Mouse (Mus musculus): ENCODE measurements around the gene Lamp3. TPM values are rescaled to one million over a fixed set of nuclear protein-coding genes. Genes with fewer than 3 reads are reported as not detected.
"Not testable (repeated sequence)": the region's sequence is repeated elsewhere in the genome, so short reads cannot be mapped to it uniquely, and the experiment has no call there.

Lamp3 gene
- 0.04 TPM in 2 replicates for polyA plus RNA-seq (2014; fragmentation: Nextera tagmentation; extraction: Ambion mirVana)

GRCm38 (mm10) chr16:19706216-19706615 lies at the start of gene Lamp3:
TSS of gene Lamp3 (minus strand) at chr16:19706375.
- no peaks in the 10 kb centered on the region for H3K4me1 ChIP-seq (ENCODE audit: control insufficient read depth, insufficient read depth, low read length)
- no peak for ATAC-seq (ENCODE audit: low FRiP score)
- H3K9ac ChIP-seq (ENCODE audit: low read length): no peak within 1 kb of the TSS
- no peaks in the 10 kb centered on the region for H3K36me3 ChIP-seq (ENCODE audit: control insufficient read depth, insufficient read depth, low read length)
- no peak for DNase-seq (ENCODE audit: low spot score, missing footprints)
- H3K27me3 ChIP-seq (ENCODE audit: control insufficient read depth, insufficient read depth, low read length): no peaks in the 10 kb centered on the region
- H3K4me2 ChIP-seq: no peak within 1 kb of the TSS
- no peak within 1 kb of the TSS for H3K4me3 ChIP-seq (ENCODE audit: low read depth, low read length)
- no peak within 1 kb of the TSS for H3K27ac ChIP-seq (ENCODE audit: low read depth, low read length)
- H3K9me3 ChIP-seq (ENCODE audit: control insufficient read depth, low read length): no peaks in the 10 kb centered on the region

GRCm38 (mm10) chr16:19732896-19733295 lies 26.7 kb upstream of the Lamp3 start:
- no peaks in the 10 kb centered on the region for H3K4me1 ChIP-seq (ENCODE audit: control insufficient read depth, insufficient read depth, low read length)
- no peak overlapping the region for H3K4me3 ChIP-seq (ENCODE audit: low read depth, low read length)
- no peak overlapping the region for H3K4me2 ChIP-seq
- no peak overlapping the region for H3K27ac ChIP-seq (ENCODE audit: low read depth, low read length)
- ATAC-seq (ENCODE audit: low FRiP score) (no peak), DNase-seq (ENCODE audit: low spot score, missing footprints) (no peak)
- H3K9me3 ChIP-seq (ENCODE audit: control insufficient read depth, low read length): no peaks in the 10 kb centered on the region
- H3K9ac ChIP-seq (ENCODE audit: low read length): no peak overlapping the region
- 89% methylated on average over 1 of the region's 1 CpGs for WGBS
- no peaks in the 10 kb centered on the region for H3K27me3 ChIP-seq (ENCODE audit: control insufficient read depth, insufficient read depth, low read length)
- H3K36me3 ChIP-seq (ENCODE audit: control insufficient read depth, insufficient read depth, low read length): no peaks in the 10 kb centered on the region

- 48% methylated on average over 2 of the region's 2 CpGs for WGBS
- not testable (repeated sequence) for H3K4me1 ChIP-seq (ENCODE audit: control insufficient read depth, insufficient read depth, low read length); H3K27ac ChIP-seq (ENCODE audit: low read depth, low read length); DNase-seq (ENCODE audit: low spot score, missing footprints); H3K4me2 ChIP-seq; ATAC-seq (ENCODE audit: low FRiP score); H3K4me3 ChIP-seq (ENCODE audit: low read depth, low read length); H3K27me3 ChIP-seq (ENCODE audit: control insufficient read depth, insufficient read depth, low read length); H3K9ac ChIP-seq (ENCODE audit: low read length); H3K36me3 ChIP-seq (ENCODE audit: control insufficient read depth, insufficient read depth, low read length); H3K9me3 ChIP-seq (ENCODE audit: control insufficient read depth, low read length)
Measured at GRCm38 (mm10) chr16:19724139-19724538, 18.0 kb upstream of the Lamp3 start.

- ATAC-seq (ENCODE audit: low FRiP score) (no peak), DNase-seq (ENCODE audit: low spot score, missing footprints) (no peak)
- Histone ChIP-seq H3K9me3 (ENCODE audit: control insufficient read depth, low read length) (no peaks in the 10 kb centered on the region), H3K4me2 (no peak overlapping the region), H3K9ac (ENCODE audit: low read length) (no peak overlapping the region), H3K36me3 (ENCODE audit: control insufficient read depth, insufficient read depth, low read length) (no peaks in the 10 kb centered on the region), H3K4me3 (ENCODE audit: low read depth, low read length) (no peak overlapping the region), H3K27ac (ENCODE audit: low read depth, low read length) (no peak overlapping the region), H3K27me3 (ENCODE audit: control insufficient read depth, insufficient read depth, low read length) (no peaks in the 10 kb centered on the region), H3K4me1 (ENCODE audit: control insufficient read depth, insufficient read depth, low read length) (no peaks in the 10 kb centered on the region)
- WGBS: 57% methylated on average over 2 of the region's 2 CpGs
Measured at GRCm38 (mm10) chr16:19720959-19721358, 14.8 kb upstream of the Lamp3 start.

GRCm38 (mm10) chr16:19707381-19707780 lies 1.2 kb upstream of the Lamp3 start:
- no peak for ATAC-seq (ENCODE audit: low FRiP score)
- Histone ChIP-seq H3K9ac (ENCODE audit: low read length) (no peak overlapping the region), H3K9me3 (ENCODE audit: control insufficient read depth, low read length) (no peaks in the 10 kb centered on the region), H3K4me3 (ENCODE audit: low read depth, low read length) (no peak overlapping the region), H3K4me1 (ENCODE audit: control insufficient read depth, insufficient read depth, low read length) (no peaks in the 10 kb centered on the region), H3K4me2 (no peak overlapping the region), H3K27ac (ENCODE audit: low read depth, low read length) (no peak overlapping the region), H3K27me3 (ENCODE audit: control insufficient read depth, insufficient read depth, low read length) (no peaks in the 10 kb centered on the region), H3K36me3 (ENCODE audit: control insufficient read depth, insufficient read depth, low read length) (no peaks in the 10 kb centered on the region)
- 76% methylated on average over 1 of the region's 1 CpGs for WGBS
- DNase-seq (ENCODE audit: low spot score, missing footprints): no peak

GRCm38 (mm10) chr16:19699207-19699606 lies 7.0 kb downstream of the Lamp3 start:
- Histone ChIP-seq H3K4me2 (no peak overlapping the region), H3K9me3 (ENCODE audit: control insufficient read depth, low read length) (no peaks in the 10 kb centered on the region), H3K36me3 (ENCODE audit: control insufficient read depth, insufficient read depth, low read length) (no peaks in the 10 kb centered on the region), H3K27ac (ENCODE audit: low read depth, low read length) (no peak overlapping the region), H3K27me3 (ENCODE audit: control insufficient read depth, insufficient read depth, low read length) (no peaks in the 10 kb centered on the region), H3K4me1 (ENCODE audit: control insufficient read depth, insufficient read depth, low read length) (no peaks in the 10 kb centered on the region), H3K4me3 (ENCODE audit: low read depth, low read length) (no peak overlapping the region), H3K9ac (ENCODE audit: low read length) (no peak overlapping the region)
- DNase-seq (ENCODE audit: low spot score, missing footprints): no peak
- ATAC-seq (ENCODE audit: low FRiP score): no peak

- 84% methylated on average over 2 of the region's 2 CpGs for WGBS
- no peak for ATAC-seq (ENCODE audit: low FRiP score)
Measured at GRCm38 (mm10) chr16:19670768-19671357, 35.3 kb downstream of the Lamp3 start.

GRCm38 (mm10) chr16:19666312-19666711 lies 39.9 kb downstream of the Lamp3 start:
- H3K36me3 ChIP-seq (ENCODE audit: control insufficient read depth, insufficient read depth, low read length): no peaks in the 10 kb centered on the region
- H3K4me2 ChIP-seq: no peak overlapping the region
- H3K27ac ChIP-seq (ENCODE audit: low read depth, low read length): no peak overlapping the region
- DNase-seq (ENCODE audit: low spot score, missing footprints) (no peak), ATAC-seq (ENCODE audit: low FRiP score) (no peak)
- H3K27me3 ChIP-seq (ENCODE audit: control insufficient read depth, insufficient read depth, low read length): no peaks in the 10 kb centered on the region
- 61% methylated on average over 1 of the region's 1 CpGs for WGBS
- no peak overlapping the region for H3K4me3 ChIP-seq (ENCODE audit: low read depth, low read length)
- H3K9me3 ChIP-seq (ENCODE audit: control insufficient read depth, low read length): no peaks in the 10 kb centered on the region
- no peak overlapping the region for H3K9ac ChIP-seq (ENCODE audit: low read length)
- no peaks in the 10 kb centered on the region for H3K4me1 ChIP-seq (ENCODE audit: control insufficient read depth, insufficient read depth, low read length)

More at GRCm38 (mm10) chr16:19670768-19671357, 35.3 kb downstream of the Lamp3 start:
- no peak overlapping the region for H3K9ac ChIP-seq (ENCODE audit: low read length)
- no peak overlapping the region for H3K27ac ChIP-seq (ENCODE audit: low read depth, low read length)
- H3K4me3 ChIP-seq (ENCODE audit: low read depth, low read length): no peak overlapping the region
- H3K36me3 ChIP-seq (ENCODE audit: control insufficient read depth, insufficient read depth, low read length): no peaks in the 10 kb centered on the region
- H3K4me2 ChIP-seq: no peak overlapping the region
- H3K27me3 ChIP-seq (ENCODE audit: control insufficient read depth, insufficient read depth, low read length): no peaks in the 10 kb centered on the region
- no peaks in the 10 kb centered on the region for H3K4me1 ChIP-seq (ENCODE audit: control insufficient read depth, insufficient read depth, low read length)
- H3K9me3 ChIP-seq (ENCODE audit: control insufficient read depth, low read length): no peaks in the 10 kb centered on the region
- DNase-seq (ENCODE audit: low spot score, missing footprints): no peak

- no peaks in the 10 kb centered on the region; the same call in 1 of the 2 replicates for H3K9me3 ChIP-seq (ENCODE audit: control insufficient read depth, low read length)
- no peak within 1 kb of the TSS for H3K27ac ChIP-seq (ENCODE audit: low read depth, low read length)
- DNase-seq (ENCODE audit: low spot score, missing footprints): no peak
- H3K4me1 ChIP-seq (ENCODE audit: control insufficient read depth, insufficient read depth, low read length): no peaks in the 10 kb centered on the region
- no peak within 1 kb of the TSS for H3K4me2 ChIP-seq
- no peak within 1 kb of the TSS for H3K4me3 ChIP-seq (ENCODE audit: low read depth, low read length)
- no peaks in the 10 kb centered on the region for H3K36me3 ChIP-seq (ENCODE audit: control insufficient read depth, insufficient read depth, low read length)
- ATAC-seq (ENCODE audit: low FRiP score): no peak
- no peaks in the 10 kb centered on the region for H3K27me3 ChIP-seq (ENCODE audit: control insufficient read depth, insufficient read depth, low read length)
- WGBS: 84% methylated on average over 1 of the region's 1 CpGs
- H3K9ac ChIP-seq (ENCODE audit: low read length): no peak within 1 kb of the TSS
Measured at GRCm38 (mm10) chr16:19629816-19630215, 76.4 kb downstream of the Lamp3 start, which contains the start of gene Olfr171. TSS of gene Olfr171 (minus strand) at chr16:19629916.

Data from midbrain, embryonic 11.5 days (tissue).